In genomic region chr13:49154028-49154427, GRCm38 (mm10) we compare ENCODE assay signal across 28 mouse cellular contexts. TPM values are rescaled to one million over a fixed set of nuclear protein-coding genes. Genes with fewer than 3 reads are reported as not detected.
DNase-seq lines count a peak whose midpoint lies in the region; ATAC-seq and TF ChIP-seq lines count a peak whose summit lies in the region.
"Had no signal": no experiment of that assay in that cellular context is flagged by ENCODE, and none has a peak within 500 bp of the region (broad histone marks: within the 10 kb centered on the region; RNA-seq: fewer than 3 reads in every experiment).

No protein-coding gene starts in this region.

- H3K36me3 ChIP-seq in heart, embryonic 15.5 days = no peaks in the 10 kb centered on the region
- no peaks in the 10 kb centered on the region for H3K36me3 ChIP-seq in kidney, embryonic 15.5 days
- no peaks in the 10 kb centered on the region for H3K36me3 ChIP-seq in intestine, embryonic 16.5 days (ENCODE audit: control insufficient read depth, insufficient read depth, low read length)
- H3K36me3 ChIP-seq: embryonic facial prominence, embryonic 12.5 days; limb, embryonic 13.5 days; liver, embryonic 12.5 days; midbrain, embryonic 10.5 days; stomach, embryonic 15.5 days had no signal

- H3K4me1 ChIP-seq in heart, embryonic 15.5 days (replicated peaks) = peaks cover 11% of the 10 kb centered on the region
- H3K4me1 ChIP-seq in kidney, embryonic 15.5 days = peaks cover 11% of the 10 kb centered on the region
- H3K4me1 ChIP-seq in intestine, embryonic 16.5 days (ENCODE audit: control insufficient read depth, insufficient read depth, low read length) = peaks cover 8% of the 10 kb centered on the region
- H3K4me1 ChIP-seq in cerebellum, adult 2 months (ENCODE audit: control insufficient read depth, insufficient read depth, low read length) = no peaks in the 10 kb centered on the region
- H3K4me1 ChIP-seq: embryonic facial prominence, embryonic 12.5 days; limb, embryonic 13.5 days; liver, embryonic 12.5 days; stomach, embryonic 15.5 days had no signal

- H3K27ac ChIP-seq in heart, embryonic 15.5 days = peak overlapping the region; percentile 61
- no peak overlapping the region for H3K27ac ChIP-seq in kidney, embryonic 15.5 days
- no peak overlapping the region for H3K27ac ChIP-seq in intestine, embryonic 16.5 days (ENCODE audit: low read length)
- H3K27ac ChIP-seq in cerebellum, adult 2 months (ENCODE audit: insufficient read depth, low read length) = no peak overlapping the region
- H3K27ac ChIP-seq: embryonic facial prominence, embryonic 12.5 days; limb, embryonic 13.5 days; liver, embryonic 12.5 days; midbrain, embryonic 10.5 days; stomach, embryonic 15.5 days had no signal

- no peak overlapping the region for H3K9ac ChIP-seq in heart, embryonic 15.5 days
- no peak overlapping the region for H3K9ac ChIP-seq in kidney, embryonic 15.5 days
- 0 out of 2 replicates have a peak overlapping the region, but pooled peaks have one; percentile 35 for H3K9ac ChIP-seq in intestine, embryonic 16.5 days (ENCODE audit: low read depth, low read length)
- H3K9ac ChIP-seq: embryonic facial prominence, embryonic 12.5 days; forebrain, postnatal 0 days; limb, embryonic 13.5 days; liver, embryonic 12.5 days; stomach, embryonic 15.5 days had no signal

- 64% methylated on average over 10 of the region's 10 CpGs for WGBS in heart, embryonic 15.5 days
- WGBS in kidney, embryonic 15.5 days = 75% methylated on average over 10 of the region's 10 CpGs
- 49% methylated on average over 10 of the region's 10 CpGs for WGBS in intestine, embryonic 16.5 days
- WGBS in cerebellum, adult 2 months = 79% methylated on average over 10 of the region's 10 CpGs

- no peaks in the 10 kb centered on the region for H3K9me3 ChIP-seq in heart, embryonic 15.5 days (replicated peaks)
- no peaks in the 10 kb centered on the region for H3K9me3 ChIP-seq in kidney, embryonic 15.5 days (replicated peaks)
- 0 out of 2 replicates have a peak, but pooled peaks cover 3% of the 10 kb centered on the region for H3K9me3 ChIP-seq in intestine, embryonic 16.5 days (ENCODE audit: control insufficient read depth, low read length)
- H3K9me3 ChIP-seq: embryonic facial prominence, embryonic 12.5 days; limb, embryonic 13.5 days; stomach, embryonic 15.5 days had no signal

- peaks cover 18% of the 10 kb centered on the region for H3K27me3 ChIP-seq in heart, embryonic 15.5 days
- H3K27me3 ChIP-seq in kidney, embryonic 15.5 days = peaks cover 19% of the 10 kb centered on the region
- peaks cover 4% of the 10 kb centered on the region; the same call in 1 of the 2 replicates for H3K27me3 ChIP-seq in intestine, embryonic 16.5 days (replicated peaks; ENCODE audit: control insufficient read depth, insufficient read depth, low read length)
- no peaks in the 10 kb centered on the region for H3K27me3 ChIP-seq in cerebellum, adult 2 months (ENCODE audit: control insufficient read depth, insufficient read depth, low read length)

- no peak for DNase-seq in heart, adult 8-10 months (ENCODE audit: low spot score)
- peak; percentile 34 for DNase-seq in kidney, adult 18-20 months
- DNase-seq in kidney, postnatal 10 days = peak; percentile 22
- no peak for DNase-seq in cerebellum, adult 2 months
- DNase-seq: adrenal gland, adult 8-10 months; cerebellum, adult 11-12 months; cerebellum, postnatal 25 days; forebrain, postnatal 0 days; gastrocnemius, postnatal 36 days; heart, postnatal 36 days; lung, adult 18-20 months; lung, postnatal 10 days; thymus, adult 2 months; thymus, postnatal 4 days had no signal

- ATAC-seq in heart, embryonic 15.5 days (replicated peaks; ENCODE audit: insufficient number of reproducible peaks, insufficient read depth, low FRiP score, low read depth) = no peak
- no peak for ATAC-seq in kidney, embryonic 15.5 days (replicated peaks; ENCODE audit: low FRiP score)
- ATAC-seq in intestine, embryonic 16.5 days = no peak
- ATAC-seq: activated CD4-positive, CD25-positive, alpha-beta regulatory T cell, adult 4 months; forebrain, postnatal 0 days; hindbrain, embryonic 16.5 days; liver, embryonic 12.5 days; midbrain, embryonic 16.5 days had no signal

- H3K4me3 ChIP-seq in heart, embryonic 15.5 days = no peak overlapping the region
- H3K4me3 ChIP-seq in kidney, embryonic 15.5 days (replicated peaks) = no peak overlapping the region
- H3K4me3 ChIP-seq in intestine, embryonic 16.5 days (ENCODE audit: low read length) = no peak overlapping the region
- H3K4me3 ChIP-seq in cerebellum, adult 2 months (replicated peaks; ENCODE audit: insufficient read depth, low read depth, low read length) = no peak overlapping the region
- H3K4me3 ChIP-seq: embryonic facial prominence, embryonic 12.5 days; limb, embryonic 13.5 days; liver, embryonic 12.5 days; midbrain, embryonic 10.5 days; myocyte; stomach, embryonic 15.5 days had no signal

- 0 out of 2 replicates have a peak overlapping the region, but pooled peaks have one; percentile 18 for H3K4me2 ChIP-seq in heart, embryonic 15.5 days
- no peak overlapping the region for H3K4me2 ChIP-seq in kidney, embryonic 15.5 days
- peak overlapping the region; percentile 10; the same call in 1 of the 2 replicates for H3K4me2 ChIP-seq in intestine, embryonic 16.5 days (ENCODE audit: low read depth, low read length)
- H3K4me2 ChIP-seq: embryonic facial prominence, embryonic 12.5 days; limb, embryonic 13.5 days; liver, embryonic 12.5 days; stomach, embryonic 15.5 days had no signal

- TF ChIP-seq CTCF in cerebellum, adult 2 months (IDR thresholded peaks at IDR 0.05; ENCODE audit: borderline replicate concordance, insufficient read depth, low read depth, low read length) = no peak

- TF ChIP-seq POLR2A in cerebellum, adult 2 months (IDR thresholded peaks at IDR 0.05; ENCODE audit: borderline replicate concordance, insufficient read depth, low read length) = no peak

RNA-seq across cellular contexts. Expression of gene Wnk2, which starts 6.2 kb away (rescaled TPM):
- polyA plus RNA-seq in heart, embryonic 15.5 days (2015; fragmentation: Nextera tagmentation; extraction: Ambion mirVana) = 1.4 and 2.0 TPM in 2 replicates
- total RNA-seq in heart, adult 8-10 months (2022) = 10 to 100 TPM; 60.5 to 89.6 (median 75.4) TPM
- polyA plus RNA-seq in kidney, embryonic 15.5 days (2015; fragmentation: Nextera tagmentation; extraction: Ambion mirVana) = 1.2 and 1.4 TPM in 2 replicates
- polyA plus RNA-seq in intestine, embryonic 16.5 days (2015; fragmentation: Nextera tagmentation; extraction: Ambion mirVana) = 2.9 and 3.5 TPM in 2 replicates
- polyA plus RNA-seq in cerebellum, adult 2 months (2012; rRNA removed) = 73.2 and 78.3 TPM in 2 replicates
- total RNA-seq: MEL had no signal
- polyA plus RNA-seq: activated CD4-positive, CD25-positive, alpha-beta regulatory T cell, adult 4 months; C2C12; myocyte had no signal

RNA-seq across cellular contexts. Expression of gene Ninj1, which starts 33.3 kb away (rescaled TPM):
- polyA plus RNA-seq in heart, embryonic 15.5 days (2015; fragmentation: Nextera tagmentation; extraction: Ambion mirVana) = 70.2 and 75.7 TPM in 2 replicates
- 100 to 1,000 TPM; 111 to 152 (median 131) TPM for total RNA-seq in heart, adult 8-10 months (2022)
- polyA plus RNA-seq in kidney, embryonic 15.5 days (2015; fragmentation: Nextera tagmentation; extraction: Ambion mirVana) = 57.5 and 59.8 TPM in 2 replicates
- 60.0 and 63.3 TPM in 2 replicates for polyA plus RNA-seq in intestine, embryonic 16.5 days (2015; fragmentation: Nextera tagmentation; extraction: Ambion mirVana)
- 87.5 and 91.1 TPM in 2 replicates for polyA plus RNA-seq in cerebellum, adult 2 months (2012; rRNA removed)

Comparison
In these comparisons a context has a peak if more than half of its experiments do, and no peak if none do; other contexts are left out.
1. DNase-seq: peak in kidney, adult 18-20 months (single experiment) and kidney, postnatal 10 days (single experiment); none in heart, adult 8-10 months (single experiment) and cerebellum, adult 2 months (0 of 2).
2. RNA of gene Wnk2, which starts 6.2 kb away (polyA plus RNA-seq): 73.2 to 78.3 TPM in cerebellum, adult 2 months; 2.9 to 3.5 TPM in intestine, embryonic 16.5 days, 1.2 to 1.4 TPM in kidney, embryonic 15.5 days and 1.4 to 2.0 TPM in heart, embryonic 15.5 days; every median in the first group is over 10 times any median in the second.